Mouse (Mus musculus) liver, embryonic 11.5 days (tissue): ENCODE measurements at regions not wholly inside any gene's neighbourhood (a gene's known extent, or its start where the extent isn't known, plus 50 kb on each side); places are given as distances from the start of the nearest gene placed in this dataset.
"Not testable (repeated sequence)": the region's sequence is repeated elsewhere in the genome, so short reads cannot be mapped to it uniquely, and the experiment has no call there.

Experiments used
- ATAC-seq: fragments of 200-750 bp; cut with Nextera tagmentation; replicated peaks from 2 replicates; pipeline ENCODE4 v1.8.0; 2017; ENCODE audit warnings: moderate number of reproducible peaks, mild to moderate bottlenecking, moderate TSS enrichment, moderate library complexity; ENCODE audit not compliant: low FRiP score
- DNase-seq: peaks from one replicate; pipeline ENCODE4 v3.0.0-alpha.2; 2017; ENCODE audit warnings: low spot score
- H3K27ac ChIP-seq: fragments of 300-500 bp; sonication (generic); 2 replicates; pipeline ENCODE4 v1.5.1; 2014; ENCODE audit warnings: mild to moderate bottlenecking, low read depth, low read length, control low read depth
- H3K27me3 ChIP-seq: fragments of 300-500 bp; sonication (generic); replicated peaks from 2 replicates; pipeline ENCODE4 v1.6.1; 2014; ENCODE audit warnings: low read length, mixed read lengths; ENCODE audit not compliant: control insufficient read depth, insufficient read depth
- H3K36me3 ChIP-seq: fragments of 300-500 bp; sonication (generic); 2 replicates; pipeline ENCODE4 v1.6.1; 2014; ENCODE audit warnings: mild to moderate bottlenecking, low read length, moderate library complexity, mixed read lengths; ENCODE audit not compliant: control insufficient read depth, insufficient read depth
- H3K4me1 ChIP-seq: fragments of 300-500 bp; sonication (generic); replicated peaks from 2 replicates; pipeline ENCODE4 v1.6.1; 2014; ENCODE audit warnings: low read length, mixed read lengths; ENCODE audit not compliant: control insufficient read depth, insufficient read depth
- H3K4me2 ChIP-seq: fragments of 300-500 bp; sonication (generic); 2 replicates; pipeline ENCODE4 v1.6.1; 2014; ENCODE audit warnings: mild to moderate bottlenecking, control low read depth, moderate library complexity
- H3K4me3 ChIP-seq: fragments of 300-500 bp; sonication (generic); 2 replicates; pipeline ENCODE4 v1.5.1; 2014; ENCODE audit warnings: low read depth, low read length, control low read depth
- H3K9ac ChIP-seq: fragments of 300-500 bp; sonication (generic); 2 replicates; pipeline ENCODE4 v1.6.1; 2014; ENCODE audit warnings: low read depth, low read length, control low read depth
- H3K9me3 ChIP-seq: fragments of 300-500 bp; sonication (generic); 2 replicates; pipeline ENCODE4 v1.6.1; 2016; ENCODE audit warnings: low read length, inconsistent platforms, mixed read lengths; ENCODE audit not compliant: control insufficient read depth
- WGBS: fragments of 180-500 bp; shearing (Covaris S2); extraction: QIAGEN DNeasy Blood & Tissue Kit; methylation state at CpG from one replicate; pipeline ENCODE4 v1.1.7; 2014; 5-methylcytosine and 5-hydroxymethylcytosine counted together

- ATAC-seq (no peak), DNase-seq (no peak)
- 55% methylated on average over 2 of the region's 2 CpGs for WGBS
- H3K4me3 ChIP-seq = no peak overlapping the region
- no peak overlapping the region for H3K4me2 ChIP-seq
- no peak overlapping the region for H3K27ac ChIP-seq
- no peaks in the 10 kb centered on the region for H3K27me3 ChIP-seq
- H3K9ac ChIP-seq = no peak overlapping the region
- no peaks in the 10 kb centered on the region for H3K4me1 ChIP-seq
- no peaks in the 10 kb centered on the region for H3K36me3 ChIP-seq
- H3K9me3 ChIP-seq = no peaks in the 10 kb centered on the region
These were observed 364.3 kb upstream of the Ngly1 start for GRCm38 (mm10) chr14:15884641-15885340.

GRCm38 (mm10) chr14:15897098-15897497, 352.0 kb upstream of the Ngly1 start:
- H3K9ac ChIP-seq = no peak overlapping the region
- 52% methylated on average over 1 of the region's 1 CpGs for WGBS
- ATAC-seq (no peak), DNase-seq (no peak)
- no peaks in the 10 kb centered on the region for H3K36me3 ChIP-seq
- H3K4me1 ChIP-seq = no peaks in the 10 kb centered on the region
- H3K9me3 ChIP-seq = no peaks in the 10 kb centered on the region
- no peak overlapping the region for H3K4me3 ChIP-seq
- H3K27me3 ChIP-seq = no peaks in the 10 kb centered on the region
- H3K4me2 ChIP-seq = no peak overlapping the region
- H3K27ac ChIP-seq = no peak overlapping the region

- H3K9ac ChIP-seq, H3K27ac ChIP-seq, H3K27me3 ChIP-seq, H3K4me2 ChIP-seq, H3K36me3 ChIP-seq, H3K9me3 ChIP-seq, H3K4me1 ChIP-seq, DNase-seq, H3K4me3 ChIP-seq, ATAC-seq: not testable (repeated sequence)
- 71% methylated on average over 11 of the region's 11 CpGs for WGBS
These were observed 342.7 kb upstream of the Ngly1 start for GRCm38 (mm10) chr14:15906429-15906828.

GRCm38 (mm10) chr14:15913206-15913605, 335.9 kb upstream of the Ngly1 start:
- H3K27me3 ChIP-seq, H3K4me1 ChIP-seq, H3K9ac ChIP-seq, H3K9me3 ChIP-seq, DNase-seq, H3K4me3 ChIP-seq, H3K27ac ChIP-seq, H3K36me3 ChIP-seq, ATAC-seq, H3K4me2 ChIP-seq: not testable (repeated sequence)
- WGBS = 65% methylated on average over 4 of the region's 4 CpGs

- DNase-seq = no peak
- Histone ChIP-seq H3K27me3 (no peaks in the 10 kb centered on the region), H3K27ac (no peak overlapping the region), H3K36me3 (no peaks in the 10 kb centered on the region), H3K9ac (no peak overlapping the region), H3K4me3 (no peak overlapping the region), H3K4me2 (no peak overlapping the region), H3K9me3 (no peaks in the 10 kb centered on the region), H3K4me1 (no peaks in the 10 kb centered on the region)
- 75% methylated on average over 3 of the region's 3 CpGs for WGBS
- no peak for ATAC-seq
These were observed 334.9 kb upstream of the Ngly1 start for GRCm38 (mm10) chr14:15914176-15914575.

- ATAC-seq, H3K9me3 ChIP-seq, H3K27ac ChIP-seq, H3K27me3 ChIP-seq, H3K36me3 ChIP-seq, DNase-seq, H3K4me1 ChIP-seq, H3K4me3 ChIP-seq, H3K4me2 ChIP-seq, H3K9ac ChIP-seq: not testable (repeated sequence)
- WGBS = 78% methylated on average over 3 of the region's 3 CpGs
These were observed 324.4 kb upstream of the Ngly1 start for GRCm38 (mm10) chr14:15924676-15925075.

GRCm38 (mm10) chr14:15934729-15935128, 314.4 kb upstream of the Ngly1 start:
- Histone ChIP-seq H3K36me3 (no peaks in the 10 kb centered on the region), H3K27me3 (no peaks in the 10 kb centered on the region), H3K9me3 (no peaks in the 10 kb centered on the region), H3K4me3 (no peak overlapping the region), H3K4me2 (no peak overlapping the region), H3K27ac (no peak overlapping the region), H3K9ac (no peak overlapping the region), H3K4me1 (no peaks in the 10 kb centered on the region)
- no peak for ATAC-seq
- no peak for DNase-seq

GRCm38 (mm10) chr14:15970321-15970720, 278.8 kb upstream of the Ngly1 start:
- H3K4me2 ChIP-seq = no peak overlapping the region
- no peaks in the 10 kb centered on the region for H3K36me3 ChIP-seq
- no peaks in the 10 kb centered on the region for H3K27me3 ChIP-seq
- H3K4me3 ChIP-seq = no peak overlapping the region
- H3K4me1 ChIP-seq = no peaks in the 10 kb centered on the region
- H3K9me3 ChIP-seq = no peaks in the 10 kb centered on the region
- DNase-seq (no peak), ATAC-seq (no peak)
- no peak overlapping the region for H3K9ac ChIP-seq
- no peak overlapping the region for H3K27ac ChIP-seq

GRCm38 (mm10) chr14:15970767-15971166, 278.3 kb upstream of the Ngly1 start:
- DNase-seq (no peak), ATAC-seq (no peak)
- Histone ChIP-seq H3K9ac (no peak overlapping the region), H3K9me3 (no peaks in the 10 kb centered on the region), H3K36me3 (no peaks in the 10 kb centered on the region), H3K27ac (no peak overlapping the region), H3K4me2 (no peak overlapping the region), H3K27me3 (no peaks in the 10 kb centered on the region), H3K4me1 (no peaks in the 10 kb centered on the region), H3K4me3 (no peak overlapping the region)
